Mouse (Mus musculus) ZHBTc4 (cell line): ENCODE results near the gene Glra1.

Experiments used
- DNase-seq: peaks from one replicate; pipeline ENCODE4 v3.0.0-alpha.2; 2011; ENCODE audit warnings: low read depth, low spot score

Glra1 gene

DNA sequence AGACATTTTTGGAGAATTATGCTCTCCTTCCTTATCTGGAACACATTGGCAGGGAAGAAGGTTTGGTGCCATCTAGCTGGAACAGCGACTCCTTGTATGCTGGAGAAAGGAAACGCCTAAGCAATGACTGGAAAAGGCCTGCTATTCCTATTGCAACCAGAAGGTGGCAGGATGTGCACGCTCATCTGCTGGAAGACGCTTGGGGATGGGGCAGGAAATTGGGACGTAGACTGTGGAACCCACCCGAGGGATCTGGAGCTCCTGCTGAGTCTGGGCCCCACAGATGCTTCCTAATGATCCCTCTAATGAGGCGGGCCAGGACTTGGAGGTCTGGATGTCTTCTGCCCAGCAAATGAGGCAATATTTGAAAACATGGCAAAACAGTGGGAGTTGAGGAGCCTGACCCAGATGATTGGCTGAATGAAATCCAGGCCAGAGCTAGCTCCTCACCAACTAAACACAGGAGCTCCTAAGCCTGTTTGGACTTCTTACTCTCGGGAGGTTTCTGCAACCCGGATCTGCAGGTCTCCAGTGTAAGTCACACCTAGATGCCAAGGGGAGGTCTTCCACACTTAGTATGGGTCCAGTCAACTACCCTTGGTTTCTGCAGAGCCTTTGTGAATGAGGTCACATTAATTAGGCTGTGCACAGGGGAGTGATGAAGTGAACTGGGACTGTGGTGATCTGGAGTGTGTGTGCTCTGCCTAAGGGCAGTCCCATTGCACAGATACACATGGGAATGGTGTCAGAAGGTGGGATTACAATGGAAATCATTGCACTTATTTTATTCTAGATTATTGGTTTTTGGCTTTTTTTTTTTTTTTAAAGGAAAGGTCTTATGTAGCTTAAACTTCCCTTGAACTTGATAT is 89.0 kb downstream of the Glra1 start:
- DNase-seq, result peak; percentile 85

DNA sequence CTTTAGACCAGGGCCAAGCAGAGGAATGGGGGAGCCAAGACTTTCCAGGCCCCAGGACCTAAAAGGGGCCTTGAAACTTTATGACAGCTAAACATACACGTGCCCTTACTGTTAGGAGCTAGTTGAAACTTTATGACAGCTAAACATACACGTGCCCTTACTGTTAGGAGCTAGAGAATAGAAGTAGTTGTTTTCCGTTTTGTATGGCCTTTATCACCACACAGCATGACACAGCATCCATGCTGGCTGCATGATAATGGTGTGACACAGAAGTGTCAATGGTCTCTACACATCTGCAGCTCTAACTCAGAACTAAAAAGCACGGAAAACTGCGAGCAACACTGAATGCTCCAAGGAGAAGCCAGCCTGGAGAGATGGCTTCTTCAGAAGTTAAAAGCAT is 90.3 kb downstream of the Glra1 start:
- DNase-seq, result no peak

- peak; percentile 50 for DNase-seq
These were observed 96.6 kb downstream of the Glra1 start for GRCm38 (mm10) chr11:55511374-55511773.

- DNase-seq, result no peak
These were observed 102.5 kb downstream of the Glra1 start for GRCm38 (mm10) chr11:55505485-55505884.

DNA sequence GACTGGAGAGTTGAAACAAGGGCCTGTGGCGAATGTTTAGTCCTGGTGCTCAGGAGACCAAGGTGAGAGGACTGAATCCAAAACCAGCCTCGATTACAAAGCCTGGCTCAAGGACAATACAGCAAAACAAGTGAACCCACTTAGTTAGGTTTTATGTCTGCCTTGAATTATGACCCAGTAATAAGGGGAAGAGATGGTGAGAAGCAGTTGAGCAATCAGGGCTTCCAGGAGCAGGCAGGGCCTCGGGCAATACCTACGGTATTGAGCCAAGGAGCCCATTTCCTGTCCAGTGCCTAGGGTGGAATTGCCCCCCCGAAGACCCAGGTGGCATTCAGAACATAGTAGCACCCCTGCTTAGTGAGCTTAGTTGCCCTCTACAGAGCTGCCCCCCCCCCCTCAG is 105.1 kb downstream of the Glra1 start:
- no peak for DNase-seq

- no peak for DNase-seq
These were observed 106.0 kb downstream of the Glra1 start for GRCm38 (mm10) chr11:55501955-55502531.

DNA sequence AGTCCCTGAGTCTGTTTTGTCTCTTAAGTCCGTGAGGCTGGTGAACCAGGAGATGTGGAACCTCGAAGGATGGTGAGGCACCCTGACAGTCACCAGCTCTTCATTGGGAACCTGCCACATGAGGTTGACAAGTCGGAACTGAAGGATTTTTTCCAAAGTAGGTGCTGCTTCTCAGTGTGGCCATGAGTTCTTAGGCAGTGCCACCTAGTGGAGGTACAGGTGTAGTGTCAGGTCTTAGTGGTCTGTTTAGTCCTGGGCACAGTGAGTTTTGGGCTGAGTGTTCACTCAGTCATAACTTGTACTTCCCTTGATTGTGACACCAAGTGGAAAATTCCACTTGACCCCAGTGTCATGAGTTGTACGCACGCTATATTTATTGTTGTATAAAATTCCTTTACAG is 110.1 kb downstream of the Glra1 start:
- DNase-seq, result peak; percentile 83

DNA sequence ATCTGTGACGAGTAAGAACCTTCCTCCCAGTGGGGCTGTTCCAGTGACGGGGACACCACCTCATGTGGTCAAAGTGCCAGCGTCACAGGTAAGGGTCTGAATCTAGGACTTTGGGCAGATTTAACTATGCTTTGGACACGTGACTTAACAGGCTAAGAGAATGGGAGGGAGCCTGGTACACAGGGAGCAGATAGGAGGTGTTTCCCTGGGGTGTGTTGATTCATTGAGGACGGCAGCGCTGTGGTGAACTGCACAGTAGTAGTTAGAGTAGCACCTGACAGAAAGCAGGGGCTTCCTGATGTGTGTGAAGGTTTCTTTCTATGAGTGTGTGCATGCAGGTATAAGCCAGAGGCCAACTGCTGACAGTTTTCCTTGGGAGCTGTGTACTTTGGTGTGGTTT is 111.8 kb downstream of the Glra1 start:
- no peak for DNase-seq

- DNase-seq, result peak; percentile 62
These were observed 122.6 kb downstream of the Glra1 start for GRCm38 (mm10) chr11:55485443-55485842.

GRCm38 (mm10) chr11:55473219-55473618 is 134.8 kb downstream of the Glra1 start:
- DNase-seq, result no peak

- no peak for DNase-seq
These were observed 136.5 kb downstream of the Glra1 start for GRCm38 (mm10) chr11:55471467-55471866.

DNA sequence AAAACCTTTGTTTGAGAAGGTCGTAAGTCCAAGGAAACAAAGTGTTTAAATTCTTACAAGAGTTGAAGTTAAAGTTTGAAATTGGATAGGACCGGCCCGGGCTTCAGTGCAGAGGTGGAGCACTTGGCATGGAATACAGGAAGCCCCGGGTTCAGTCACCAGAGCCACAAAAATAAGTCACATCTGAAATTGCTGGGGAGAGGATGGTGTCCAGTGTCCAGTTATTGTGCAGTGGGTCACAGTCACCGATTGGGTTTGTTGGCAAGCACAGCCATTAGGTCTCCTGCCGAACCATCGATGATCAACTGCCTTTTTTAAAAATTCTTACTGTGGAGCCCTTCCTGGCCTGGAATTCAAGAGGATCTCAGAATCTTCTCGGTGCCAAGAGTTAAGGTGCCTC is 137.2 kb downstream of the Glra1 start:
- DNase-seq, result no peak

DNA sequence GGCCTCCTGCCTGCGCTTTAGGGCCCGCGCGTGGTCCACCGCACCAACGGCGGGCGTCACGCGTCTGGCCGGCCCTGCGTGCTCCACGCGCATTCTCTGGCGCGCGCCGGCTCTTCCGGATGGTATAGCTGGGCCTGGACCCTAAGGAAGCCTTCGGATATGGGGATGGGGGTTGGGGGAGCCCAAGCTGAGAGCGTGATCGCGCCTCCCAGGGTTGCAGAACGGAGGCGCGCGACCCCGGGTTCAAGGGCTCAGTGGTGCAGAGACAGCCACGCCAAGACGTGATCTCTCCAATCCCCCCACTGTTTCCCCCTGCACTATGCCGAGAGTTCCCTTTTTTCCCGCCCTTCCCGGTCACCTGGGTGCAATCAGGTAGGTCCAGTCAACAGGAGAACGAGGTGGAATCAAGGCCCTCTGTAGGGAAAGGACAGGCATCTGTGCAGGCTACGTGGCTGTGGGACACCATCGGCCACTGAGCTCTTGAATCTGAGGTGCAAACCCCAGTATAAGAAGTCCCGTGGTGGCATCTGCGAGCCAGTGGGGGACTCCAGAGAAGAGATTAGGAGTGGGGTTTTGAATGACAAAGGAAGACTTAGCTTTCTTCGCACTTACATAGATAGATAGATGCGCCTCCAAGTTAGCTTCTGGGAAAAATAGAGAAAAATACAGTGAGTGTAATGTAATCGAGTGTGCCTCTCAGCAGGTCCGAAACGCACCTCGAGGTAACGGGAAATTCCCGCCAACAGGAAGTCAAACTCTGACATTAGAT is 137.9 kb downstream of the Glra1 start:
- DNase-seq, result peak; percentile 53

- DNase-seq, result peak; percentile 100
These were observed 138.8 kb downstream of the Glra1 start, which contains the start of gene G3bp1 for GRCm38 (mm10) chr11:55469048-55469843. Gene G3bp1 (plus strand): TSS chr11:55469685.

- no peak for DNase-seq
These were observed 139.4 kb downstream of the Glra1 start for GRCm38 (mm10) chr11:55468611-55469047.

GRCm38 (mm10) chr11:55468012-55468411 is 140.0 kb downstream of the Glra1 start:
- DNase-seq, result peak; percentile 95

DNA sequence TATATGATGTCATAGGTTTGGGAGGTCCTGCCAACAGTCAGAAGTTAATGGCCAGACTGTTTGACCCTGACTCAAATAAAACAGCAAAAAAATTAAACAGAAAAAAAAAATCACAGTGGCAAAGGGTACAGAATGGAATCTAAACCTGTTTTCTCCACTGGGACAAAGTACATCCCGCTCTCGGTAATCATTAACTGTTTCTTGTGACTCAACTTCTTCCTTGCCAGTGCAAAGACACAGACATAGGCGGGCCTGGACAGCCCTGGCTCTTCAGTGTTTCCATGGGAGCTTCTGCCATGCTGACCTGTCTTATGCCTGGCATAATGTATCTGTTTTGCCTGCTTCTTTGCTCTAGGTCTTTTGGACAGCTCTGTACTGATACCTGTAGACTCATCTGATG is 142.8 kb downstream of the Glra1 start:
- DNase-seq, result no peak

GRCm38 (mm10) chr11:55464707-55465106 is 143.3 kb downstream of the Glra1 start:
- DNase-seq, result no peak
